Mouse (Mus musculus): ENCODE results near the gene Pcnx. TPM values are rescaled to one million over a fixed set of nuclear protein-coding genes. Genes with fewer than 3 reads are reported as not detected.

Gene Pcnx
- total RNA-seq, 1 experiment: 24.9 TPM

- DNase-seq (ENCODE audit: low read depth, low spot score): peak; percentile 76
- peak overlapping the region; percentile 47; the same call in 1 of the 2 replicates for H3K27ac ChIP-seq (ENCODE audit: insufficient read depth, low read depth, low read length, poor library complexity, severe bottlenecking)
- in situ Hi-C loops (cut with MboI; ENCODE audit: low sequenced_read_pairs in 2 of 2, unreplicated experiment in 2 of 2): no loop called here
- no peaks in the 10 kb centered on the region for H3K9me3 ChIP-seq (ENCODE audit: control insufficient read depth, insufficient read depth, low read depth, low read length)
- TF ChIP-seq ZC3H11A (IDR thresholded peaks at IDR 0.05; ENCODE audit: borderline replicate concordance, low read depth, low read length) (no peak), HCFC1 (IDR thresholded peaks at IDR 0.05; ENCODE audit: borderline replicate concordance, insufficient read depth, low read length) (no peak), MAFK (IDR thresholded peaks at IDR 0.05; ENCODE audit: insufficient read depth, low read depth, low read length) (no peak), ZNF384 (IDR thresholded peaks at IDR 0.05; ENCODE audit: low read depth, low read length) (no peak), CHD2 (IDR thresholded peaks at IDR 0.05; ENCODE audit: low read depth, low read length) (no peak)
- no peak overlapping the region for H3K9ac ChIP-seq (ENCODE audit: insufficient read depth, low read depth, low read length, poor library complexity, severe bottlenecking)
- H3K4me3 ChIP-seq (ENCODE audit: insufficient read depth in 1 of 2, low read depth in 1 of 2, low read length in 2 of 2, poor library complexity in 1 of 2, severe bottlenecking in 1 of 2): peak overlapping the region; percentile 45 to 80
- peaks cover 0 to 2% of the 10 kb centered on the region in 2 experiments; a peak in 1 of 4 replicates for H3K4me1 ChIP-seq (ENCODE audit: control insufficient read depth in 2 of 2, insufficient read depth in 2 of 2, low read length in 2 of 2, poor library complexity in 1 of 2)
- no peaks in the 10 kb centered on the region for H3K36me3 ChIP-seq (ENCODE audit: control insufficient read depth, insufficient read depth, low read length, poor library complexity, severe bottlenecking)
These were observed 42.7 kb upstream of the Pcnx start for GRCm38 (mm10) chr12:81817126-81817505.

- Histone ChIP-seq H3K36me3 (ENCODE audit: control insufficient read depth, insufficient read depth, low read length, poor library complexity, severe bottlenecking) (no peaks in the 10 kb centered on the region), H3K27ac (ENCODE audit: insufficient read depth, low read depth, low read length, poor library complexity, severe bottlenecking) (no peak overlapping the region), H3K4me1 (ENCODE audit: control insufficient read depth in 2 of 2, insufficient read depth in 2 of 2, low read length in 2 of 2, poor library complexity in 1 of 2) (peaks cover 0 to 2% of the 10 kb centered on the region in 2 experiments; a peak in 1 of 4 replicates), H3K9ac (ENCODE audit: insufficient read depth, low read depth, low read length, poor library complexity, severe bottlenecking) (no peak overlapping the region), H3K9me3 (ENCODE audit: control insufficient read depth, insufficient read depth, low read depth, low read length) (no peaks in the 10 kb centered on the region), H3K4me3 (ENCODE audit: insufficient read depth in 1 of 2, low read depth in 1 of 2, low read length in 2 of 2, poor library complexity in 1 of 2, severe bottlenecking in 1 of 2) (no peak overlapping the region)
- TF ChIP-seq CHD2 (IDR thresholded peaks at IDR 0.05; ENCODE audit: low read depth, low read length) (no peak), HCFC1 (IDR thresholded peaks at IDR 0.05; ENCODE audit: borderline replicate concordance, insufficient read depth, low read length) (no peak)
- DNase-seq (ENCODE audit: low read depth, low spot score): no peak
- in situ Hi-C loops (cut with MboI; ENCODE audit: low sequenced_read_pairs in 2 of 2, unreplicated experiment in 2 of 2): no loop called here
These were observed 39.1 kb upstream of the Pcnx start for GRCm38 (mm10) chr12:81820700-81821099.

GRCm38 (mm10) chr12:81822176-81822575 lies 37.6 kb upstream of the Pcnx start:
- in situ Hi-C loops (cut with MboI; ENCODE audit: low sequenced_read_pairs in 2 of 2, unreplicated experiment in 2 of 2): no loop called here
- Histone ChIP-seq H3K4me1 (ENCODE audit: control insufficient read depth in 2 of 2, insufficient read depth in 2 of 2, low read length in 2 of 2, poor library complexity in 1 of 2) (no peaks in the 10 kb centered on the region), H3K4me3 (ENCODE audit: insufficient read depth in 1 of 2, low read depth in 1 of 2, low read length in 2 of 2, poor library complexity in 1 of 2, severe bottlenecking in 1 of 2) (no peak overlapping the region), H3K9me3 (ENCODE audit: control insufficient read depth, insufficient read depth, low read depth, low read length) (no peaks in the 10 kb centered on the region), H3K36me3 (ENCODE audit: control insufficient read depth, insufficient read depth, low read length, poor library complexity, severe bottlenecking) (no peaks in the 10 kb centered on the region), H3K27ac (ENCODE audit: insufficient read depth, low read depth, low read length, poor library complexity, severe bottlenecking) (no peak overlapping the region), H3K9ac (ENCODE audit: insufficient read depth, low read depth, low read length, poor library complexity, severe bottlenecking) (no peak overlapping the region)
- no peak for TF ChIP-seq ZNF384 (IDR thresholded peaks at IDR 0.05; ENCODE audit: low read depth, low read length)
- no peak for TF ChIP-seq HCFC1 (IDR thresholded peaks at IDR 0.05; ENCODE audit: borderline replicate concordance, insufficient read depth, low read length)
- no peak for TF ChIP-seq MAFK (IDR thresholded peaks at IDR 0.05; ENCODE audit: insufficient read depth, low read depth, low read length)
- TF ChIP-seq ZC3H11A (IDR thresholded peaks at IDR 0.05; ENCODE audit: borderline replicate concordance, low read depth, low read length): no peak
- TF ChIP-seq CHD2 (IDR thresholded peaks at IDR 0.05; ENCODE audit: low read depth, low read length): no peak
- no peak for DNase-seq (ENCODE audit: low read depth, low spot score)

GRCm38 (mm10) chr12:81822778-81823480 lies 36.9 kb upstream of the Pcnx start:
- no peak overlapping the region for H3K27ac ChIP-seq (ENCODE audit: insufficient read depth, low read depth, low read length, poor library complexity, severe bottlenecking)
- no peaks in the 10 kb centered on the region for H3K9me3 ChIP-seq (ENCODE audit: control insufficient read depth, insufficient read depth, low read depth, low read length)
- no peaks in the 10 kb centered on the region for H3K4me1 ChIP-seq (ENCODE audit: control insufficient read depth in 2 of 2, insufficient read depth in 2 of 2, low read length in 2 of 2, poor library complexity in 1 of 2)
- no peaks in the 10 kb centered on the region for H3K36me3 ChIP-seq (ENCODE audit: control insufficient read depth, insufficient read depth, low read length, poor library complexity, severe bottlenecking)
- H3K9ac ChIP-seq (ENCODE audit: insufficient read depth, low read depth, low read length, poor library complexity, severe bottlenecking): no peak overlapping the region
- H3K4me3 ChIP-seq (ENCODE audit: insufficient read depth in 1 of 2, low read depth in 1 of 2, low read length in 2 of 2, poor library complexity in 1 of 2, severe bottlenecking in 1 of 2): no peak overlapping the region
- in situ Hi-C loops (cut with MboI; ENCODE audit: low sequenced_read_pairs in 2 of 2, unreplicated experiment in 2 of 2): no loop called here
- TF ChIP-seq MAFK (IDR thresholded peaks at IDR 0.05; ENCODE audit: insufficient read depth, low read depth, low read length) (no peak), HCFC1 (IDR thresholded peaks at IDR 0.05; ENCODE audit: borderline replicate concordance, insufficient read depth, low read length) (no peak), CHD2 (IDR thresholded peaks at IDR 0.05; ENCODE audit: low read depth, low read length) (no peak), ZNF384 (IDR thresholded peaks at IDR 0.05; ENCODE audit: low read depth, low read length) (no peak), ZC3H11A (IDR thresholded peaks at IDR 0.05; ENCODE audit: borderline replicate concordance, low read depth, low read length) (no peak)
- no peak for DNase-seq (ENCODE audit: low read depth, low spot score)
